Mouse (Mus musculus) forebrain, embryonic 16.5 days (tissue): ENCODE measurements around the gene Ppp1r35. TPM values are rescaled to one million over a fixed set of nuclear protein-coding genes. Genes with fewer than 3 reads are reported as not detected.

Source experiments
- ATAC-seq: fragments of 200-750 bp; cut with Nextera tagmentation; 2 replicates; pipeline ENCODE4 v1.8.0; 2017; ENCODE audit warnings: mild to moderate bottlenecking, moderate library complexity
- H3K27ac ChIP-seq: fragments of 300-500 bp; sonication (generic); 2 replicates; pipeline ENCODE4 v1.5.1; 2014; ENCODE audit warnings: low read length, control low read depth
- H3K27me3 ChIP-seq: fragments of 300-500 bp; sonication (generic); replicated peaks from 2 replicates; pipeline ENCODE4 v1.6.1; 2014; ENCODE audit warnings: low read length; ENCODE audit not compliant: control insufficient read depth, insufficient read depth
- H3K36me3 ChIP-seq: fragments of 300-500 bp; sonication (generic); 2 replicates; pipeline ENCODE4 v1.6.1; 2014; ENCODE audit not compliant: control insufficient read depth, insufficient read depth
- H3K4me1 ChIP-seq: fragments of 300-500 bp; sonication (generic); replicated peaks from 2 replicates; pipeline ENCODE4 v1.6.1; 2014; ENCODE audit warnings: low read length; ENCODE audit not compliant: control insufficient read depth, insufficient read depth
- H3K4me2 ChIP-seq: fragments of 300-500 bp; sonication (generic); 2 replicates; pipeline ENCODE4 v1.6.1; 2014; ENCODE audit warnings: mild to moderate bottlenecking, low read length, control low read depth
- H3K4me3 ChIP-seq: fragments of 300-500 bp; sonication (generic); replicated peaks from 2 replicates; pipeline ENCODE4 v1.5.1; 2014; ENCODE audit warnings: mild to moderate bottlenecking, low read length, control low read depth
- H3K9ac ChIP-seq: fragments of 300-500 bp; sonication (generic); replicated peaks from 2 replicates; pipeline ENCODE4 v1.6.1; 2014; ENCODE audit warnings: low read depth, low read length, control low read depth
- H3K9me3 ChIP-seq: fragments of 300-500 bp; sonication (generic); 2 replicates; pipeline ENCODE4 v1.6.1; 2016; ENCODE audit warnings: low read length; ENCODE audit not compliant: control insufficient read depth
- WGBS: fragments of 180-500 bp; shearing (Covaris S2); extraction: QIAGEN DNeasy Blood & Tissue Kit; methylation state at CpG from one replicate; pipeline ENCODE4 v1.1.7; 2014; 5-methylcytosine and 5-hydroxymethylcytosine counted together
- polyA plus RNA-seq: library from polyadenylated mRNA; unstranded; fragments of >200 nt; fragmentation: Nextera tagmentation; extraction: Ambion mirVana; gene quantifications from 2 replicates; pipeline ENCODE4 v1.2.1, GENCODE M21; 2015

Gene Ppp1r35
- polyA plus RNA-seq, 1 experiment from 2014 or later, result 34.4 TPM

DNA sequence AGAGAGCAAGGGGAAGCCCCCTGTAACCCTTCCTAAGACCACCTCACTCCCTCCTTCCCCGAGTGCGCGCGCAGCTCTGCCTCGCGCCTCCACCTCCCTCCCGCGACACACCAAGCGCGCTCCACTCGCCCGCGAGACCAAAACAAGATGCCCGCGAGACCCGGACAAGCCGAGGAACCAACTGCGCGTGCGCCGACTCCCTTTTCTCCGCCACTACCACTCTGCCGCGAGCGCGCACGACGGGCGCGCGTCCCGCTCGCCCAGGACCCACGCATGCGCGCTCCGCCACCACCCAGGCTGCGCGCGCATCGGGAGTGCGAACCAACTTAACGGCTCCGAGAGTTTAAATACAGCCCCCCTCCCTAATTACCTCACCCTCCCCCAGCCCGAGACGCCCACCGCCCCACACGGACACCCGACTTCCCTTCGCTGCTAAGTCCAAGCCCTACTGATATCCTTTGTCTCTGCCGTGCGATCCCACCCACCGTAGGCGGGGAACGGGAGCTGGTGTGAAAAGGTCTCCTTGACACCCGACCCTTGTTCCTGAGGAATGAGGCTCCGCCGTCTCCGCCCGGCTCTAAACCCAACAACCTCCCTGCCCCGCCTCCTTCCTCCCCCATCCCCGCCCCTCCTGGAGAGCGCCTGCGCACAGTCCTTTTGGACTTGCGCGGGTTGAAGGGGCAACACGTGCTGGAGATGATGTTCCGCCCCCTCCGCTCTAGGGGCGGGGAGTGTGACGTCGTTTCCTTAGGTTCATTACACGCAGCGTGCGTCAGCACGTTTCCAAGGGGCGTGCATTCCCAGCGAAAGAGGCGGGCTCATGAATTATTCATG lies 7.7 kb downstream of the Ppp1r35 start:
- peaks cover 10% of the 10 kb centered on the region for H3K36me3 ChIP-seq
- H3K9me3 ChIP-seq, result no peaks in the 10 kb centered on the region
- H3K27ac ChIP-seq, result peak overlapping the region; percentile 96
- peak overlapping the region; percentile 81 for H3K4me3 ChIP-seq
- peaks cover 6% of the 10 kb centered on the region; the same call in 1 of the 2 replicates for H3K27me3 ChIP-seq
- peak overlapping the region; percentile 91 for H3K9ac ChIP-seq
- H3K4me1 ChIP-seq, result peaks cover 36% of the 10 kb centered on the region
- under 1% methylated on average over 76 of the region's 79 CpGs for WGBS
- H3K4me2 ChIP-seq, result peak overlapping the region; percentile 93
- peak; percentile 85 for ATAC-seq

DNA sequence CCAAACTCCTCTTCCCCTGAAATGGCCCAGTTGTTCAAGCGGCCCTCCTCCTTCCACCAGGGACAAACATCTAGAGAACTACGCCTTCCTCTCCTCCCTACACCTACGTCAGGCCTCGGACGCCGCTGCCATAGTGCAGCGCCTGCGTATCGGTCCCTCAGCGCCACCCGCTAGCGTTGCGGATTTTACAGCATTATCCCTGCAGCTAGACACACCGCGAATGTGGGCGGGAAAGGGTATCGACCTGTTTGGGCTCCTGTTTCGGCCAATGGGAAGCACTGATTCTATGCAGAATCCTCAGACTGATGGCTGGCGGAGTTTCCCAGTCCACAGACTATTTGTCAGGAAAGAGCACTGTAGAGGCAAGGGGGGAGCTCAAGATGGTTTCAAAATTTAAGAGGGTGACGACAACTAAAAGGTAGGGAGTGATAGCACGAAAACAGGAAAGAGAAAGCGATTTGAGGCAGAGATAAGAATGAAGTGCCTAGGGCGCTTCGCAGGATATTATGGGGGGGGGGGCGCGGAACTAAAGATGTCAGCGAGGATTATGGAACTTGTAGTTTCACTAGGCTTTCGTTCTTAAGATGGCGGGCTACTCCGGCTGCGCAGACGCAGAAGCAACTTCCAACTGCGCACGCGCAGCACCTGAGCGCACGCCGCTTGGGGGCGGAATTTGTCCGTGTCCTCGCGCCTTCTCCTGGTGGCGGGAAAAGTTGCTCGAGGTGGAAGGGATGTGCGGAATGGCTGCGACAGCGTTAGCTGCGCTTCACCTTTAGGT lies 8.7 kb downstream of the Ppp1r35 start, which contains the start of the genes Mepce and Zcwpw1:
TSS of gene Mepce (minus strand) at position 505 of the 778 bp plus-strand sequence.
TSS of gene Zcwpw1 (plus strand) at position 648 of the 778 bp plus-strand sequence.
- no peaks in the 10 kb centered on the region for H3K9me3 ChIP-seq
- ATAC-seq, result peak; percentile 71
- H3K27ac ChIP-seq, result peak within 1 kb of the TSS; percentile 96
- peaks cover 6% of the 10 kb centered on the region; the same call in 1 of the 2 replicates for H3K27me3 ChIP-seq
- H3K4me1 ChIP-seq, result peaks cover 35% of the 10 kb centered on the region
- under 1% methylated on average over 48 of the region's 48 CpGs for WGBS
- H3K4me2 ChIP-seq, result peak within 1 kb of the TSS; percentile 93
- H3K36me3 ChIP-seq, result 0 out of 2 replicates have a peak, but pooled peaks cover 2% of the 10 kb centered on the region
- H3K9ac ChIP-seq, result peak within 1 kb of the TSS; percentile 91
- peak within 1 kb of the TSS; percentile 81 for H3K4me3 ChIP-seq

DNA sequence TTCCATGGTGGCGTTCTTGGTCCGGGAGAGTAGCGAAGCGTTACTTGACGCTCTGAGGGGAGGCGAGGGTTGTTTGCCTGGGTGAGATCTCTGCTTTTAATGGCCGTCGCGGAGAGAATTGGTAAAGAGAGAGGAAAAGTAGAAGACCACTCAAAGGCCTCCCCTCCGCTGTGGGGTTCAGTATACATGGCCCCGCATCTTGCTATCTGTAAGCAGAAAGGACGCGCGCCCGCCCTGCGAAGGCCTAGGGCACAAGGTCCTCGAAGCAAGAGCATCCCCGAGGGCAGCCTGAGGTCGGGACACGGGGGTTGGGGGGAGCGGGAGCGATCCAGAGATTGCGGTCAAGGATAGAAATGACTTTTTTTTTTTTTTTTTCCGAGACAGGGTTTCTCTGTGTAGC lies 9.5 kb downstream of the Ppp1r35 start:
- H3K4me1 ChIP-seq, result peaks cover 26% of the 10 kb centered on the region
- no peak overlapping the region for H3K27ac ChIP-seq
- 77% methylated on average over 23 of the region's 24 CpGs for WGBS
- H3K36me3 ChIP-seq, result no peaks in the 10 kb centered on the region
- H3K27me3 ChIP-seq, result peaks cover 6% of the 10 kb centered on the region; the same call in 1 of the 2 replicates
- peak overlapping the region; percentile 60 for H3K4me3 ChIP-seq
- H3K9ac ChIP-seq, result no peak overlapping the region; the same call in 1 of the 2 replicates
- peak overlapping the region; percentile 93 for H3K4me2 ChIP-seq
- no peaks in the 10 kb centered on the region for H3K9me3 ChIP-seq
- ATAC-seq, result no peak

DNA sequence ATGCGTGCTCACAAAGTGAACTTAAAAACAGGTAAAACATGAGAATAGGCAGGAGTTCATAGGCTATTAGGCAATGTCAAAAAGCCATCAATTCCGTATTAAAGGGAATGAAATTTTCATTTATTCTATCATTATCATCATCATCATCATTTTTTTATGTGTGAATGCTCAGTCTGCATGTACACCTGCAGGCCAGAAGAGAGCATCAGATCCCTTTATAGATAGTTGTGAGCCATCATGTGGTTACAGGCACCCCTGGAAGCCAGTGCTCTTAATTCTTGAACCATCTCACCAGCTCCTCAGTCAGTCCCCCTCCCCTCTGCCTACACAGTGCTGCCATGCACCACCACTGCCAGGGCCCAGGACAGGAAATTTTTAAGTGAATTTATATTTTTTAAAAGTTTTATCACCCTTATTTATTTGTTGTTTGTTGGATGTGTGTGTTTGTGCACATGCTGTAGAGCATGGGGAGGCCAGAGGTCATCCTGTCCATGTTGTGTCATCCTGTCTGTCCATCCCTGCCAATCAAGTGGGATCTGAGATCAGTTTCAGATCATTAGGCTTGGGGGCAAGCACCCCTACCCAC lies 10.4 kb downstream of the Ppp1r35 start:
- Histone ChIP-seq H3K27me3 (peaks cover 6% of the 10 kb centered on the region; the same call in 1 of the 2 replicates), H3K9me3 (no peaks in the 10 kb centered on the region), H3K36me3 (no peaks in the 10 kb centered on the region), H3K27ac (no peak overlapping the region), H3K9ac (no peak overlapping the region), H3K4me3 (no peak overlapping the region), H3K4me2 (no peak overlapping the region), H3K4me1 (peaks cover 18% of the 10 kb centered on the region)
- WGBS, result 96% methylated on average over 2 of the region's 2 CpGs
- no peak for ATAC-seq

DNA sequence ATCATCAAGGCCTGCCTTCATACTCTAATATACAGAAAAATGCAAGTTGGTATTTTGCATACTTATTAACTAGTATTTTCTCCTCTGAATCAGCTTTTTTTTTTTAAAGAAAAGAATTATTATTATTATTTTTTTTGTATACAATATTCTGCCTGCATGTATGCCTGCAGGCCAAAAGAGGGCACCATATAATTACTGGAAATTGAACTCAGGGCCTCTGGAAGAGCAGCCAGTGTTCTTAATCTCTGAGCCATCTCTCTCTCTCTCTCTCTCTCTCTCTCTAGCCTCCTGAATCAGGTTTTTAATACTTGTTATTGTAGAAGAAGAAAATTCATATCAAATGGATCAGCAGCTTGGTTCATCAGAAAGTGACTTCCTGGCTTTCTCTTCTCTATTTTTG lies 12.9 kb downstream of the Ppp1r35 start:
- Histone ChIP-seq H3K27me3 (peaks cover 6% of the 10 kb centered on the region; the same call in 1 of the 2 replicates), H3K4me2 (no peak overlapping the region), H3K4me3 (no peak overlapping the region), H3K9ac (no peak overlapping the region), H3K9me3 (no peaks in the 10 kb centered on the region), H3K4me1 (peaks cover 6% of the 10 kb centered on the region), H3K27ac (no peak overlapping the region), H3K36me3 (no peaks in the 10 kb centered on the region)
- no peak for ATAC-seq

DNA sequence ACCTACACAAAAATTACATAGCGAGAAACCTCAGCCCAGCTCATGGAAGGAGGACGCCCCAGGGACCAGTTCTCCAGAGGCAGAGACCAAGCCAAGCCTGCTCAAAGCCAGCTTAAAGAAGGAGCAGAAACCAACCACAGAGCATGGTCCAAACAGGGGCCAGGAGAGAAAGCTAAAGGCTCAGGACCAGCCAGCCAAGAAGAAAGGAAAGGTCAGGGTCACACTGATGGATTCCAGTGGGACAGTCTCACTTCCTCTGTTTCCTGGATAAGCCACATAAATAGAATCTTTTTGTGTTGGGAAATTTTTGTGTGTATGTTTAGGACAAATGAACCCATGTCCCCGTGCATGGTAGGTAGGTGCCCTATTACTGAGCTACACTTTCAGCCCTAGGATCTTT lies 18.0 kb downstream of the Ppp1r35 start:
- Histone ChIP-seq H3K36me3 (no peaks in the 10 kb centered on the region), H3K9me3 (no peaks in the 10 kb centered on the region), H3K4me1 (no peaks in the 10 kb centered on the region), H3K9ac (no peak overlapping the region), H3K4me3 (no peak overlapping the region), H3K4me2 (no peak overlapping the region), H3K27ac (no peak overlapping the region), H3K27me3 (no peaks in the 10 kb centered on the region)
- no peak for ATAC-seq
- WGBS, result 86% methylated on average over 3 of the region's 3 CpGs

DNA sequence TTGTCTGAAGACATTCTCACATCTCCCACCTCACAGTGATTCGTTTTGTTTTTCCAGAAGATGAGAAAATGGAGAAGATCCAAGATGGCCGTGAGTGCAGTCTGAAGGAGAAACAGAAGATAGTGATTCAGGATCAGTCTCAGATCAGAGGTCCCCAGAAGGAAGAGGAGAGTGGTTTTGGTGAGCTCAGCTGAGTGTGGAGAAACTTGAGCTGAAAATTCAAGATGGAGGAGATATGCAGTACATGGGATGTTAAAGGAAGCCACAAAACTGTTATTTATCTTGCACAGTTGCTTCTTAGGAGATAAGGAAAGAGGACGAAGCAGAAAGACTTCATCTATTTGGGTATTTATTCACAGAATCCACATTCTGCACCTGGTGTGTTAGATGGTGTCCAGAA lies 22.3 kb downstream of the Ppp1r35 start:
- no peak overlapping the region for H3K4me3 ChIP-seq
- no peaks in the 10 kb centered on the region for H3K4me1 ChIP-seq
- H3K4me2 ChIP-seq, result no peak overlapping the region
- H3K27ac ChIP-seq, result no peak overlapping the region
- no peaks in the 10 kb centered on the region for H3K36me3 ChIP-seq
- 88% methylated on average over 3 of the region's 3 CpGs for WGBS
- H3K9ac ChIP-seq, result no peak overlapping the region
- no peaks in the 10 kb centered on the region for H3K27me3 ChIP-seq
- ATAC-seq, result no peak
- H3K9me3 ChIP-seq, result no peaks in the 10 kb centered on the region

DNA sequence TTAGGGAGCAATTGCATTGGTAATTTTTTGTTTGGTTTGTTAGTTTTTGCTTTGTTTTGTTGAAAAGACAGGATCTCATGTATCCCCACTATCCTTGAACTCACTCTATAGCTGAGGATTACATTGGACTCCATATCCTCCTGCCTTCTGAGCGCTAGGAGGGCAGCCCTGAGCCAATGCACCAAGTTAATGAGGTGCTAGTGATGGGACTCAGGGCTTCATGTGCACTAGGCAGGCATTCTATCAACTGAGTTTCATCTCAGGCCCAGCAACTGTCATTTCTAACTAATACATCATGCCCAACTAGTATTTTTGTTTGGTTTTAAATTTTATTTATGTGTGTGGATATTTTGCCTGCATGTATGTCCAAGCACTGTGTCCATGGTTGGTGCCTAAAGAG lies 27.5 kb downstream of the Ppp1r35 start:
- Histone ChIP-seq H3K9ac (no peak overlapping the region), H3K9me3 (no peaks in the 10 kb centered on the region), H3K27me3 (no peaks in the 10 kb centered on the region), H3K4me2 (no peak overlapping the region), H3K4me1 (no peaks in the 10 kb centered on the region), H3K27ac (no peak overlapping the region), H3K4me3 (no peak overlapping the region), H3K36me3 (no peaks in the 10 kb centered on the region)
- no peak for ATAC-seq
- WGBS, result 86% methylated on average over 1 of the region's 1 CpGs

DNA sequence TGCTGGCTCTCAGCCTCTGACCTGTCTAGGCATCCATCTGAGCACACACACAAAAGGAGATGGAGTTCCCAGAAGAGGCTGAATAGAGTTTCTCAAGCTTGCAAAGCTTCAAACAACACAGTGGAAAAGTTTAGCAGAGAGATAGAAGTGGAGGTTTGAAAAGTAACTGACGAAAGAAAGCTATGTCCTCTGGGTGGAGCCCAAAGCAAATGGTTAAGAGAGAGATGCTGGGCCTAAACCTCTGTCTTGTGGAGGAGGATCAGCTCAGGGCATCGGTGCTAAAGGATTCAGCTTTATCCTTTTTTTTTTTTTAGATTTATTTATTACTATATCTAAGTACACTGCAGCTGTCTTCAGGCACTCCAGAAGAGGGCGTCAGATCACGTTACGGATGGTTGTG lies 29.7 kb downstream of the Ppp1r35 start:
- WGBS, result 94% methylated on average over 5 of the region's 5 CpGs
- H3K27me3 ChIP-seq, result no peaks in the 10 kb centered on the region

More for the DNA sequence above, 29.7 kb downstream of the Ppp1r35 start:
- Histone ChIP-seq H3K36me3 (no peaks in the 10 kb centered on the region), H3K9me3 (no peaks in the 10 kb centered on the region), H3K9ac (no peak overlapping the region), H3K4me2 (no peak overlapping the region), H3K27ac (no peak overlapping the region), H3K4me3 (no peak overlapping the region), H3K4me1 (no peaks in the 10 kb centered on the region)
- ATAC-seq, result no peak
